Mouse (Mus musculus) heart, embryonic 13.5 days (tissue): ENCODE measurements at regions not wholly inside any gene's neighbourhood (a gene's known extent, or its start where the extent isn't known, plus 50 kb on each side); places are given as distances from the start of the nearest gene placed in this dataset.

Experiments
- ATAC-seq: fragments of 200-750 bp; cut with Nextera tagmentation; 2 replicates; pipeline ENCODE4 v1.8.0; 2017; ENCODE audit warnings: moderate TSS enrichment; ENCODE audit not compliant: insufficient number of reproducible peaks, low FRiP score, low TSS enrichment; ENCODE audit errors: extremely low read depth
- H3K27ac ChIP-seq: fragments of 300-500 bp; sonication (generic); replicated peaks from 2 replicates; pipeline ENCODE4 v1.5.1; 2015; ENCODE audit warnings: moderate library complexity, mild to moderate bottlenecking, inconsistent platforms
- H3K27me3 ChIP-seq: fragments of 300-500 bp; sonication (generic); replicated peaks from 2 replicates; pipeline ENCODE4 v1.6.1; 2015; ENCODE audit warnings: mild to moderate bottlenecking, inconsistent platforms
- H3K36me3 ChIP-seq: fragments of 300-500 bp; sonication (generic); 2 replicates; pipeline ENCODE4 v1.6.1; 2015; ENCODE audit warnings: mild to moderate bottlenecking, inconsistent platforms
- H3K4me1 ChIP-seq: fragments of 300-500 bp; sonication (generic); 2 replicates; pipeline ENCODE4 v1.6.1; 2015; ENCODE audit warnings: inconsistent platforms
- H3K4me2 ChIP-seq: fragments of 300-500 bp; sonication (generic); 2 replicates; pipeline ENCODE4 v1.6.1; 2015; ENCODE audit warnings: inconsistent platforms, mild to moderate bottlenecking, moderate library complexity
- H3K4me3 ChIP-seq: fragments of 300-500 bp; sonication (generic); 2 replicates; pipeline ENCODE4 v1.5.1; 2015; ENCODE audit warnings: moderate library complexity, mild to moderate bottlenecking, inconsistent platforms
- H3K9ac ChIP-seq: fragments of 300-500 bp; sonication (generic); 2 replicates; pipeline ENCODE4 v1.6.1; 2015; ENCODE audit warnings: inconsistent platforms, mild to moderate bottlenecking, moderate library complexity
- H3K9me3 ChIP-seq: fragments of 300-500 bp; sonication (generic); 2 replicates; pipeline ENCODE4 v1.6.1; 2016; ENCODE audit warnings: inconsistent platforms
- WGBS: fragments of 180-500 bp; shearing (Covaris S2); methylation state at CpG from one replicate; pipeline ENCODE4 v1.1.7; 2015; ENCODE audit warnings: mixed read lengths; 5-methylcytosine and 5-hydroxymethylcytosine counted together

- Histone ChIP-seq H3K4me1 (no peaks in the 10 kb centered on the region), H3K9ac (no peak overlapping the region), H3K4me3 (no peak overlapping the region), H3K9me3 (no peaks in the 10 kb centered on the region), H3K4me2 (no peak overlapping the region), H3K27me3 (no peaks in the 10 kb centered on the region), H3K36me3 (no peaks in the 10 kb centered on the region), H3K27ac (no peak overlapping the region)
- ATAC-seq = no peak
- 73% methylated on average over 2 of the region's 2 CpGs for WGBS
These were observed 817.8 kb downstream of the Gm9195 start for GRCm38 (mm10) chr14:71673837-71674236.

GRCm38 (mm10) chr14:71672481-71672880 is 819.2 kb downstream of the Gm9195 start:
- 62% methylated on average over 1 of the region's 1 CpGs for WGBS
- ATAC-seq = no peak
- Histone ChIP-seq H3K9ac (no peak overlapping the region), H3K9me3 (no peaks in the 10 kb centered on the region), H3K36me3 (no peaks in the 10 kb centered on the region), H3K4me1 (no peaks in the 10 kb centered on the region), H3K4me2 (no peak overlapping the region), H3K27ac (no peak overlapping the region), H3K27me3 (no peaks in the 10 kb centered on the region), H3K4me3 (no peak overlapping the region)

GRCm38 (mm10) chr14:71671994-71672393 is 819.6 kb downstream of the Gm9195 start:
- Histone ChIP-seq H3K4me3 (no peak overlapping the region), H3K4me1 (no peaks in the 10 kb centered on the region)
- WGBS = 66% methylated on average over 2 of the region's 2 CpGs

GRCm38 (mm10) chr14:71670435-71670834 is 821.2 kb downstream of the Gm9195 start:
- Histone ChIP-seq H3K27ac (no peak overlapping the region), H3K9ac (no peak overlapping the region), H3K4me2 (no peak overlapping the region), H3K4me1 (no peaks in the 10 kb centered on the region), H3K27me3 (no peaks in the 10 kb centered on the region), H3K4me3 (no peak overlapping the region), H3K36me3 (no peaks in the 10 kb centered on the region), H3K9me3 (no peaks in the 10 kb centered on the region)
- peak; percentile 66; the same call in 1 of the 2 replicates for ATAC-seq
- 11% methylated on average over 1 of the region's 1 CpGs for WGBS

More at GRCm38 (mm10) chr14:71671994-71672393, 819.6 kb downstream of the Gm9195 start:
- no peak overlapping the region for H3K27ac ChIP-seq
- no peak overlapping the region for H3K9ac ChIP-seq
- H3K36me3 ChIP-seq = no peaks in the 10 kb centered on the region
- no peak for ATAC-seq
- no peaks in the 10 kb centered on the region for H3K27me3 ChIP-seq
- no peaks in the 10 kb centered on the region for H3K9me3 ChIP-seq
- H3K4me2 ChIP-seq = no peak overlapping the region

- Histone ChIP-seq H3K27ac (no peak overlapping the region), H3K4me2 (no peak overlapping the region), H3K9ac (no peak overlapping the region), H3K4me3 (no peak overlapping the region), H3K36me3 (no peaks in the 10 kb centered on the region), H3K4me1 (no peaks in the 10 kb centered on the region), H3K27me3 (no peaks in the 10 kb centered on the region), H3K9me3 (no peaks in the 10 kb centered on the region)
- ATAC-seq = no peak
- 84% methylated on average over 1 of the region's 1 CpGs for whole genome bisulfite sequencing
These were observed 825.0 kb downstream of the Gm9195 start for GRCm38 (mm10) chr14:71666656-71667055.

GRCm38 (mm10) chr14:71660166-71660565 is 831.5 kb downstream of the Gm9195 start:
- no peak for ATAC-seq
- Histone ChIP-seq H3K27ac (no peak overlapping the region), H3K4me2 (no peak overlapping the region), H3K36me3 (no peaks in the 10 kb centered on the region), H3K27me3 (no peaks in the 10 kb centered on the region), H3K9me3 (no peaks in the 10 kb centered on the region), H3K4me1 (0 out of 2 replicates have a peak, but pooled peaks cover 5% of the 10 kb centered on the region), H3K4me3 (no peak overlapping the region), H3K9ac (no peak overlapping the region)
- WGBS = 27% methylated on average over 2 of the region's 2 CpGs

- H3K27ac ChIP-seq = no peak overlapping the region
- ATAC-seq = no peak
- no peaks in the 10 kb centered on the region for H3K4me1 ChIP-seq
- H3K4me3 ChIP-seq = no peak overlapping the region
- H3K4me2 ChIP-seq = no peak overlapping the region
- no peaks in the 10 kb centered on the region for H3K36me3 ChIP-seq
- no peak overlapping the region for H3K9ac ChIP-seq
- WGBS = 69% methylated on average over 3 of the region's 3 CpGs
- no peaks in the 10 kb centered on the region for H3K9me3 ChIP-seq
- H3K27me3 ChIP-seq = no peaks in the 10 kb centered on the region
These were observed 836.6 kb downstream of the Gm9195 start for GRCm38 (mm10) chr14:71654785-71655627.

- Histone ChIP-seq H3K4me2 (no peak overlapping the region), H3K9me3 (0 out of 2 replicates have a peak, but pooled peaks cover 3% of the 10 kb centered on the region), H3K4me3 (no peak overlapping the region), H3K27me3 (no peaks in the 10 kb centered on the region), H3K9ac (no peak overlapping the region), H3K27ac (no peak overlapping the region), H3K36me3 (no peaks in the 10 kb centered on the region), H3K4me1 (no peaks in the 10 kb centered on the region)
- no peak for ATAC-seq
- WGBS = 79% methylated on average over 1 of the region's 1 CpGs
These were observed 849.1 kb downstream of the Gm9195 start for GRCm38 (mm10) chr14:71642536-71642935.

GRCm38 (mm10) chr14:71639083-71639482 is 852.6 kb downstream of the Gm9195 start:
- H3K36me3 ChIP-seq = no peaks in the 10 kb centered on the region
- WGBS = 64% methylated on average over 1 of the region's 1 CpGs
- no peak overlapping the region for H3K9ac ChIP-seq
- H3K27ac ChIP-seq = no peak overlapping the region
- no peaks in the 10 kb centered on the region for H3K9me3 ChIP-seq
- H3K27me3 ChIP-seq = no peaks in the 10 kb centered on the region
- no peak overlapping the region for H3K4me3 ChIP-seq
- no peak for ATAC-seq
- H3K4me1 ChIP-seq = no peaks in the 10 kb centered on the region
- no peak overlapping the region for H3K4me2 ChIP-seq

GRCm38 (mm10) chr14:71635091-71635490 is 856.5 kb downstream of the Gm9195 start:
- 76% methylated on average over 1 of the region's 1 CpGs for WGBS
- Histone ChIP-seq H3K9ac (no peak overlapping the region), H3K9me3 (no peaks in the 10 kb centered on the region), H3K27ac (no peak overlapping the region), H3K4me1 (no peaks in the 10 kb centered on the region), H3K4me3 (no peak overlapping the region), H3K27me3 (no peaks in the 10 kb centered on the region), H3K4me2 (no peak overlapping the region), H3K36me3 (no peaks in the 10 kb centered on the region)
- ATAC-seq = no peak

- no peak overlapping the region for H3K9ac ChIP-seq
- H3K4me1 ChIP-seq = no peaks in the 10 kb centered on the region
- no peak overlapping the region for H3K27ac ChIP-seq
- no peak overlapping the region for H3K4me3 ChIP-seq
- no peaks in the 10 kb centered on the region for H3K27me3 ChIP-seq
- no peak for ATAC-seq
- no peak overlapping the region for H3K4me2 ChIP-seq
- H3K36me3 ChIP-seq = no peaks in the 10 kb centered on the region
- no peaks in the 10 kb centered on the region for H3K9me3 ChIP-seq
- 67% methylated on average over 4 of the region's 4 CpGs for WGBS
These were observed 881.8 kb downstream of the Gm9195 start for GRCm38 (mm10) chr14:71609698-71610301.

GRCm38 (mm10) chr14:71603710-71604109 is 887.9 kb downstream of the Gm9195 start:
- Histone ChIP-seq H3K4me3 (no peak overlapping the region), H3K9me3 (no peaks in the 10 kb centered on the region), H3K4me2 (no peak overlapping the region), H3K4me1 (no peaks in the 10 kb centered on the region), H3K9ac (no peak overlapping the region), H3K27ac (no peak overlapping the region), H3K36me3 (no peaks in the 10 kb centered on the region), H3K27me3 (no peaks in the 10 kb centered on the region)
- WGBS = 64% methylated on average over 2 of the region's 2 CpGs
- no peak for ATAC-seq
